Mouse (Mus musculus): ENCODE measurements at regions not wholly inside any gene's neighbourhood (a gene's known extent, or its start where the extent isn't known, plus 50 kb on each side); places are given as distances from the start of the nearest gene placed in this dataset.

GRCm38 (mm10) chr2:45783634-45784412 is 666.6 kb upstream of the Zeb2 start:
- WGBS (ENCODE audit: missing documents): 90% methylated on average over 9 of the region's 9 CpGs
- no peak overlapping the region for H3K4me3 ChIP-seq (ENCODE audit: inconsistent target)
- H3K79me2 ChIP-seq (ENCODE audit: inconsistent target): no peaks in the 10 kb centered on the region

GRCm38 (mm10) chr2:45777466-45777865 is 660.3 kb upstream of the Zeb2 start:
- Histone ChIP-seq H3K36me3 (ENCODE audit: inconsistent target) (no peaks in the 10 kb centered on the region), H3K79me2 (ENCODE audit: inconsistent target) (no peaks in the 10 kb centered on the region), H3K4me3 (ENCODE audit: inconsistent target) (no peak overlapping the region), H3K27ac (no peak overlapping the region)
- 97% methylated on average over 7 of the region's 7 CpGs for WGBS (ENCODE audit: missing documents)

More at GRCm38 (mm10) chr2:45783634-45784412, 666.6 kb upstream of the Zeb2 start:
- no peak overlapping the region for H3K27ac ChIP-seq
- no peaks in the 10 kb centered on the region for H3K36me3 ChIP-seq (ENCODE audit: inconsistent target)

GRCm38 (mm10) chr2:45776485-45777135 is 659.4 kb upstream of the Zeb2 start:
- Histone ChIP-seq H3K27ac (no peak overlapping the region), H3K4me3 (ENCODE audit: inconsistent target) (no peak overlapping the region), H3K79me2 (ENCODE audit: inconsistent target) (no peaks in the 10 kb centered on the region), H3K36me3 (ENCODE audit: inconsistent target) (no peaks in the 10 kb centered on the region)
- WGBS (ENCODE audit: missing documents): 97% methylated on average over 17 of the region's 17 CpGs

- Histone ChIP-seq H3K4me3 (ENCODE audit: inconsistent target) (no peak overlapping the region), H3K27ac (no peak overlapping the region), H3K36me3 (ENCODE audit: inconsistent target) (no peaks in the 10 kb centered on the region), H3K79me2 (ENCODE audit: inconsistent target) (no peaks in the 10 kb centered on the region)
- 85% methylated on average over 4 of the region's 4 CpGs for WGBS (ENCODE audit: missing documents)
Observed at GRCm38 (mm10) chr2:45775691-45776090, 658.5 kb upstream of the Zeb2 start.

- H3K36me3 ChIP-seq (ENCODE audit: inconsistent target): no peaks in the 10 kb centered on the region
- 89% methylated on average over 3 of the region's 3 CpGs for WGBS (ENCODE audit: missing documents)
- H3K79me2 ChIP-seq (ENCODE audit: inconsistent target): no peaks in the 10 kb centered on the region
- no peak overlapping the region for H3K4me3 ChIP-seq (ENCODE audit: inconsistent target)
- no peak overlapping the region for H3K27ac ChIP-seq
Observed at GRCm38 (mm10) chr2:45774416-45774815, 657.2 kb upstream of the Zeb2 start.

GRCm38 (mm10) chr2:45757176-45757575 is 640.0 kb upstream of the Zeb2 start:
- Histone ChIP-seq H3K36me3 (ENCODE audit: inconsistent target) (no peaks in the 10 kb centered on the region), H3K79me2 (ENCODE audit: inconsistent target) (no peaks in the 10 kb centered on the region), H3K4me3 (ENCODE audit: inconsistent target) (no peak overlapping the region), H3K27ac (no peak overlapping the region)
- 41% methylated on average over 1 of the region's 1 CpGs for WGBS (ENCODE audit: missing documents)

- Histone ChIP-seq H3K27ac (no peak overlapping the region), H3K36me3 (ENCODE audit: inconsistent target) (no peaks in the 10 kb centered on the region), H3K4me3 (ENCODE audit: inconsistent target) (no peak overlapping the region), H3K79me2 (ENCODE audit: inconsistent target) (no peaks in the 10 kb centered on the region)
- 97% methylated on average over 3 of the region's 3 CpGs for WGBS (ENCODE audit: missing documents)
Observed at GRCm38 (mm10) chr2:45756395-45756794, 639.2 kb upstream of the Zeb2 start.

GRCm38 (mm10) chr2:45751746-45752145 is 634.6 kb upstream of the Zeb2 start:
- H3K27ac ChIP-seq: no peak overlapping the region

GRCm38 (mm10) chr2:45749379-45749778 is 632.2 kb upstream of the Zeb2 start:
- WGBS (ENCODE audit: missing documents): 93% methylated on average over 2 of the region's 2 CpGs
- no peaks in the 10 kb centered on the region for H3K36me3 ChIP-seq (ENCODE audit: inconsistent target)
- H3K4me3 ChIP-seq (ENCODE audit: inconsistent target): no peak overlapping the region
- no peak overlapping the region for H3K27ac ChIP-seq
- H3K79me2 ChIP-seq (ENCODE audit: inconsistent target): no peaks in the 10 kb centered on the region

More at GRCm38 (mm10) chr2:45751746-45752145, 634.6 kb upstream of the Zeb2 start:
- Histone ChIP-seq H3K79me2 (ENCODE audit: inconsistent target) (no peaks in the 10 kb centered on the region), H3K4me3 (ENCODE audit: inconsistent target) (no peak overlapping the region), H3K36me3 (ENCODE audit: inconsistent target) (no peaks in the 10 kb centered on the region)
- WGBS (ENCODE audit: missing documents): 72% methylated on average over 2 of the region's 2 CpGs

- H3K79me2 ChIP-seq (ENCODE audit: inconsistent target): no peaks in the 10 kb centered on the region
- H3K36me3 ChIP-seq (ENCODE audit: inconsistent target): no peaks in the 10 kb centered on the region
- WGBS (ENCODE audit: missing documents): 84% methylated on average over 7 of the region's 7 CpGs
- no peak overlapping the region for H3K4me3 ChIP-seq (ENCODE audit: inconsistent target)
- no peak overlapping the region for H3K27ac ChIP-seq
Observed at GRCm38 (mm10) chr2:45747263-45748236, 630.4 kb upstream of the Zeb2 start.

- Histone ChIP-seq H3K36me3 (ENCODE audit: inconsistent target) (no peaks in the 10 kb centered on the region), H3K27ac (no peak overlapping the region), H3K79me2 (ENCODE audit: inconsistent target) (no peaks in the 10 kb centered on the region), H3K4me3 (ENCODE audit: inconsistent target) (no peak overlapping the region)
- WGBS (ENCODE audit: missing documents): 93% methylated on average over 4 of the region's 4 CpGs
Observed at GRCm38 (mm10) chr2:45746606-45747005, 629.4 kb upstream of the Zeb2 start.

- Histone ChIP-seq H3K27ac (no peak overlapping the region), H3K36me3 (ENCODE audit: inconsistent target) (no peaks in the 10 kb centered on the region), H3K79me2 (ENCODE audit: inconsistent target) (no peaks in the 10 kb centered on the region), H3K4me3 (ENCODE audit: inconsistent target) (no peak overlapping the region)
- 83% methylated on average over 2 of the region's 2 CpGs for WGBS (ENCODE audit: missing documents)
Observed at GRCm38 (mm10) chr2:45736278-45736677, 619.1 kb upstream of the Zeb2 start.

GRCm38 (mm10) chr2:45713997-45714396 is 596.8 kb upstream of the Zeb2 start:
- Histone ChIP-seq H3K36me3 (ENCODE audit: inconsistent target) (no peaks in the 10 kb centered on the region), H3K4me3 (ENCODE audit: inconsistent target) (no peak overlapping the region), H3K27ac (no peak overlapping the region), H3K79me2 (ENCODE audit: inconsistent target) (no peaks in the 10 kb centered on the region)
- 95% methylated on average over 4 of the region's 4 CpGs for WGBS (ENCODE audit: missing documents)

GRCm38 (mm10) chr2:45707026-45707425 is 589.8 kb upstream of the Zeb2 start:
- H3K36me3 ChIP-seq (ENCODE audit: inconsistent target): no peaks in the 10 kb centered on the region
- no peak overlapping the region for H3K27ac ChIP-seq
- no peak overlapping the region for H3K4me3 ChIP-seq (ENCODE audit: inconsistent target)
- H3K79me2 ChIP-seq (ENCODE audit: inconsistent target): no peaks in the 10 kb centered on the region

- no peaks in the 10 kb centered on the region for H3K36me3 ChIP-seq (ENCODE audit: inconsistent target)
- no peaks in the 10 kb centered on the region for H3K79me2 ChIP-seq (ENCODE audit: inconsistent target)
- no peak overlapping the region for H3K4me3 ChIP-seq (ENCODE audit: inconsistent target)
- no peak overlapping the region for H3K27ac ChIP-seq
Observed at GRCm38 (mm10) chr2:45702511-45702910, 585.3 kb upstream of the Zeb2 start.

Measured in macrophage (primary cell).